Mouse (Mus musculus) gastrocnemius, postnatal 25 days (tissue): ENCODE measurements around the gene Cblc. TPM values are rescaled to one million over a fixed set of nuclear protein-coding genes. Genes with fewer than 3 reads are reported as not detected.
A peak's percentile ranks its signal among the peaks of the same experiment; 100 is the strongest.

Source experiments
- DNase-seq: peaks from one replicate; pipeline ENCODE4 v3.0.0; 2022
- total RNA-seq, 2 experiments: library from RNA; stranded (reverse); gene quantifications; 1 replicate in 1 of 2; 2 replicates in 1 of 2; pipeline ENCODE4 v1.2.3; 2021

The Cblc gene
- total RNA-seq, 2 experiments from 2014 or later, result not detected

DNA sequence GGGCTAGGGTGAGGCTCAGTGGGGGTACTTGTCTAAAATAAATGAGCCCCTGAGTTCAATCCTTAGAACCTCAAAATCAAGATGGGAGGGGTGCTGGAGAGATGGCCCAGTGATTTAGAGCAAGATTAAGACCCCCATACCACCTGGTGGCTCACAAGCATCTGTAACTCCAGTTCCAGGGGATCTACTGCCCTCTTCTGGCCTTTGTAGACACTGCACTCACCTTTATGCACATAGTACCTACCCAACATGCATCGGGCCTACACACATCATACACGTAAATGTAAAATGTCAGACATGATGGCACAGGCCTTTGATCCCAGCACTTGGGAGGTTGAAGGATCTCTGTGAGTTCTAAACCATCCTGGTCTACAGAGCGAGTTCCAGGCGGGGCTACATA, 14.0 kb downstream of the Cblc start:
- no peak for DNase-seq

DNA sequence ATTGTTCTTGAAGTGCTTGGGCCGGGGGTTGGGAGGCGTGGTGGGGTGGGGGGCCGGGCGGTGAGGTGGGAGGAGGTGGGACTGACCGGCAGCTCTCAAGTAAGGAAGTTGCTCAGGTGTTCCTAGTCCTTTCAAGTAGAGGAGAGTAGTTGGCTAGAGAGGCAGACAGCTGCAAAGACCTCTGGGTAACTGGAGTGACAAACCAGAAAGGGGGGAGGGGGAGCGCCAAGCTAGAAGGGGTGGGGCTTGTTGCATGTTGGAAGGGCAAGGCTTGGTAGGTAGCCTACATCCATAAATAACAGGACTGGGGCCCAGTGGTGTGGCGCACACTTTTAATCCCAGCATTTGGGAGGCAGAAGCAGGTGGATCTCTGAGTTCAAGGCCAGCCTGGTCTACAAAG, 14.9 kb downstream of the Cblc start:
- no peak for DNase-seq

DNA sequence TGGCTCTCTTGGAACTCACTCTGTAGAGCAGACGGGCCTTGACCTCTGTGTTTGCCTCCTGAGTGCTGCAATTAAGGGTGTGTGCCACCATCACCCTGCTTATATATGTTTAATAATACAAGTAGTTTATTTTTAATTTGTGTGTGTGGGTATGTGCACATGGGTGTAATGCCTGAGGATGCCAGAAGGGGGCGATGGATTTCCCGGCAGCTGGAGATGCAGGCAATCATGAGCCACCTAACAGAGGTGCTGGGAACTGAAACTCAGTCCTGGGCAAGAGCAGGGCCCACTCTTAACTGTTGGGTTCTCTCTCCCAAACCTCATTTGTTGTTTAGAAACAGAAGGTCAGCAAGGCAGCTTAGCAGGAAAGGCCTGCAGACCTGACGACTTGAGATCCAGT, 16.7 kb downstream of the Cblc start:
- no peak for DNase-seq

DNA sequence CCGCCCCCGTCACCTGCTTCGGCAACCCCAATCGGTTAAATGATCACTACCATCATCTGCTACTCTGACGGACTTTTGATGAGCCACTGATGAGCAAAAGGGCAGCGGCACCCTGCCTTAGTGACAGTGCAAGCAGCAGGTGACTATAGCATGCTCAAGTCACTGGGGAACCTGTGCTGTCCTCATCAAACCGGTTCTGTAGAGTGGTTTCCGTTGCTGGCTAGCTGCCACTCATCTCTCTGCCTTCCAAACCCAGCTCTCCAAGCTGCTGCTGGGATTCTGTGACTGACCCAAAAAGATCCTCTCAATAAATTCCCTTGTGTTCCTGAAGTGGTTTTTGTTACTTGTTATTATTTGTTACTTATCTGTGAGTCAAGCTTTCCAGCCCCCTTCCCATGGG, 18.0 kb downstream of the Cblc start:
- no peak for DNase-seq

DNA sequence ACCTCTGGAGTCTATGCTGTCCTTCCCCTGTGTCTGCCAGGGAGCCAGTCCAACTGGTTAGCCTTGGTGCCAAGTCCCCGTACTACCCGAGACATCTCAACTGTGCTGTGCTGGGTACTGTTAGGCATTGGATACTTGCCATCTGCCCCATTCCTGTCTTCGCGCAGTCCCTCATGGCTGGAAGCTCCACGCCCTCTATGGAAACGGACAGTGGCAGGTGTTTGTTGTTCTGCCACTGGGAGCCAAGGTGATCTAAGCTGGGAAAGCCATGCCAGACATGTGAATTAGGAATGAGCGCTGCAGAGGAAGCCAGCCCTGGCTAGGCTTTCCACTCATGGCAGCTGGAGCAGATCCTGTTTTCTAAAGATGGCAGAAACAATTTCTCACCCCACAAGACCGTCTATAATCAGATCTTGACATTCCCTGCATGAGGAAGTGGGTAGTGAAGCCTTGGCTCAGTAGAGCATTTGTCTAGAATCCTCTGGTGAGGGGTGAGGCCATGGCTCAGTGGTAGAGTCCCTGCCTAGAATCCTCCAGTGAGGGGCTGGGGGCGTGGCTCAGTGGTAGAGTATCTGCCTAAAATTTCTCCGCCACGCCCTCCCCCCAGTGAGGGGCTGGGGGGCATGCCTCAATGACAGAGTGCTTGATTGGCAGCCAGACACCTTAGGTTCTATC, 19.4 kb downstream of the Cblc start:
- DNase-seq, result peak; percentile 85

DNA sequence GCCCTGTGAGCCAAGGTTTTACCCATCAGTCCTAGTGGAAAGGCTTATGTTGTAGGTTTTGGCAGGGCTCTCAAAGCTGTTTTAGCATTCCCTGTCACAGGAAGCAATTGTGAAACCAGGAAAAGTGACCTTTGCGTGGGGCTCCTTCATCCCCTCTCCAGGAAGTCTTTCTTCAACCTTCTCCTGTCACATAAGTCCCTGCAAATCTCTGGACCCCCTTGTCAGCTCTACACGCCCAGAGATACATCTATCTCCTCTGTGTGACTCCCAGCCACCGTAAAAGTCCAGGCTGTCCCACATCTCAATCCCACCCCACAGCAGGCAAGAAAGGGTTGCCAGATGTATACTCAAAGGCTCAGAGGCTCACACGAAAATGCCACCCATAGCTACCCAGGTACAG, 24.9 kb downstream of the Cblc start:
- DNase-seq, result no peak

DNA sequence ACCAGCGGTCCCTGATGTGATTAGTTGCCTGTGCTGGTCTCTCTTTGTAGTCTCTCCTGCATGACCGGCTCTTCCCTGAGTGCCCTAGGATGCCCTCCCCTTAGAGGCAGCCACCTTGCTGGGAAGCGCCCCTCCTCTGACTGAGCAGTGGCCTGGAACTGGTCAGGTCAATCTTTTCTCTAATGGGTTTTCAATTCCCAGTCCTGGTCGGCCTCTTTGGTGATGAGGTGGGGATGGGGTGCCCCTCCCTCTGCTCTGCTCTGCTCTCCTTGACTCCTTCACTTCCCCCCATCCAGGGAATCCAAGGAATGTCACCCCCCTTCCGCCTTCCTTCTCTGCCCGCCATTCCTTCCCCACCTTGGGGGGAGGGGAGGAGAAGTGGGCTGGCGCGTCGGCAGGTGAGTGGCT, 25.6 kb downstream of the Cblc start, which contains the start of gene Bcam:
Bcam (minus strand) TSS at position 33 of the 408 bp plus-strand sequence.
- DNase-seq, result no peak

DNA sequence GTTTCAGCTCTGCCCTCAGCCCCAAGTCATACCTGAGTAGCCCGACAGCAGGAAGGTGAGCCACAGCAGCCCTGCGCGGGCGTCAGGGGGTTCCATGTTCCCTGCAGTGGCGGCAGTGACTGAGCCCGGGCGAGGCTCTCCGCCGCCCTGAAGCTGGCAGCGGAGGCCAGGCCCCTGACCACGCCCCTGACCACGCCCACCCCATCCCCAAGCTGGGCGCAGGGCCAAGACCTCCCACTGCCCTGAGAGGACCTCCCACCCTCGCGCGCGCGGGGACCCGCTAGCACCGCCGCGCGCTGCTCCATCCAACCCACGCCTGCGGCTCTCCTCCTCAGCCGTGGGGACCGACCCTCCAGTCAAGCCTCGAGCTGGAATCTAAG, 26.2 kb downstream of the Cblc start:
- peak; percentile 81 for DNase-seq

DNA sequence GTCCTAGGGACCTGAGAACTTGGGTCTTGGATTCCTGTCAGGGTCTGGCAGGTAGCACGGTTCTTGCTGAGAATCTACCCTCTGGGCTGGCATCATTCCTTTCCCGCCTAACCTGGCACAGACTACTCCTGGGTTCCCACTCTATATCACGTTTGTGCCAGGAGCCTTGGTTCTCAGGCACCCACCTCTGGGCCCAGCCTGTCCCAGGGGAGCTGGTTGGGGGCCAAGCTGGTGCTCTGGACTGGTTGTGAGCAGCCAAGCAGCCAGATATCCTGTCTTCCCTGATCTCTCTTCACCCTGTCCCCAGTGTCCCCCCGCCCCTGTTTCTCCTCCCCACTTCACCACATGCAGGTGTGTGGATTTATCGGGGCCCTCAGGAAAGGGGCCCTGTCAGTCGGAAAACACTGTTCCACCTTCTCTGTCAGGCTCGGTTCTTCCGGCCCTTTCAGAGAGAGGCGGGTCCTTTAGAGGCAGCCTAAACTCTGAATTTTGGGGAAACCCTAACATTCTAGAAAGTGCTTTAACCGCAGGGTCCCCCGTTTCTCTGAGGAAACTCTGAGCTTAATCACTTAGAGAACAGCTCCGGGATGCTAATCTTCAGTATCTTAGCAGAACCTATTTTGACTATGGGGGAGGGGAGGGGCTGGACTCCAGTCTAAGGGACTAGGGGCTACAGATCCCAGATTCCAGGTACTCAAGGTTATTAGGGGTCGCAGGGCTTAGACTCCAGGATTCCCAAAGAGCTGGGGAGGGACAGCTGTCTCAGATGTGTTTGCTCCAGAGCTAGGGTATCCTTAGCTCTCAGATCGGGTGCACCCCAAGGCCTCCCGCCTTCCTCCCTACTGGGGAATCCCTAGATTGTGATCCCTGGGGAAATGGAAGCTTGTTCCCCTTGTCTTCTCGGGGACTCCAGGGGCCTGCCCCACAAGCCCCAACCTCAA, 26.9 kb downstream of the Cblc start:
- DNase-seq, result no peak

DNA sequence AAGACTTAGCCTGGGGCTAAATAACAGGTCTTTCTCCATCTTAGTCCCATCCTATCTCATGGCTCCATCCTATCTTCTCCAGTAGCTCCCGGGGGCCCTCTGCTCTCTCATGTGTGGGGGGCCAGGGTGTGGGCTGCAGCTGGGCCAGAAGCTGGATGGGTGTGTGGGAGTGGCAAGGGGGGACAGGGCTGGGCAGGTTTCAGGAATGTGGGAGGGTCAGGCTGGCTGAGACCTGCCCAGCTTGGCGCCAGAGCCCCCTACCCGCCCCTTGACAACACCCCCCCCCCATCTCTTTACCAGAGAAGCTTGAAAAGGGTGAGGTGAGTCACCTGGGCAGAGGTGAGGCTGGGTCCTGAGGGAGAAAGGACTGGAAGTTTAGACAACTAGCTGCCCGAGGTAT, 27.6 kb downstream of the Cblc start:
- no peak for DNase-seq

DNA sequence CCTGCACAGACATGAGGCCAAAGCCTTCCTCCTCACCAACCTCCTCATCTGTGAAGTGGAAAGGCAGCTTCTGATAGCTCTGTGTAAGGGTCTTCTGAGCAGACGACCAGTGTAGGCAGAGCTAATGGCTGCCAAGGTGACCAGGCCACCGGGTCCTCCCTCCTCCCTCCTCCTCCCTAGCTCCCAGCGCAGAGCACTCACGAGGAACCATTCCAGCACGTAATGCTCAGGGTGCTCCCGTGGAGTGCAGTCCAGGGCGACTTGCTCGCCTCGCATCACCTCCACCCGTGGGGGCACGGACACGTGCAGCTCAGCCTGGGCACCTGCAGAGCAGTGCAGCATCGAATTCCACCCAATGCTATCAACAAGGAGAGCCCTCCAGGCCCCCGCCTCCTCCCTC, 28.4 kb downstream of the Cblc start:
- DNase-seq, result no peak

DNA sequence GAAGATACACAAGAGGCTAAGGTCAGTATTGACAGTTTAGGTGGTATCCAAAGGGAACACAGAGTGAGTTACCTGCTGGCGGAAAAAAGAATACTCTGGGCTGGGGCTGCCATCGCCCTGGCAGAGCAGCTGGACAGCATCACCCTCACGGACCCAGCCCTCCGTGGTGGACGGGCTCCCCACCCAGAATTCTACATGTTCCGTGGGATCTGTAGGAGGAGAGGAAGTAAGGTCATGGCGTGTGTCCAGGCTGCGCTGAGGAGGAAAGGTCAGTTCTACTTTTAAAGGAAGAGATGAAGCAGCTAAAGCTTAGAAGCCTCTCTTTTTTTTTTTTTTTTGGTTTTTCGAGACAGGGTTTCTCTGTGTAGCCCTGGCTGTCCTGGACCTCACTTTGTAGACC, 32.0 kb downstream of the Cblc start:
- DNase-seq, result no peak

DNA sequence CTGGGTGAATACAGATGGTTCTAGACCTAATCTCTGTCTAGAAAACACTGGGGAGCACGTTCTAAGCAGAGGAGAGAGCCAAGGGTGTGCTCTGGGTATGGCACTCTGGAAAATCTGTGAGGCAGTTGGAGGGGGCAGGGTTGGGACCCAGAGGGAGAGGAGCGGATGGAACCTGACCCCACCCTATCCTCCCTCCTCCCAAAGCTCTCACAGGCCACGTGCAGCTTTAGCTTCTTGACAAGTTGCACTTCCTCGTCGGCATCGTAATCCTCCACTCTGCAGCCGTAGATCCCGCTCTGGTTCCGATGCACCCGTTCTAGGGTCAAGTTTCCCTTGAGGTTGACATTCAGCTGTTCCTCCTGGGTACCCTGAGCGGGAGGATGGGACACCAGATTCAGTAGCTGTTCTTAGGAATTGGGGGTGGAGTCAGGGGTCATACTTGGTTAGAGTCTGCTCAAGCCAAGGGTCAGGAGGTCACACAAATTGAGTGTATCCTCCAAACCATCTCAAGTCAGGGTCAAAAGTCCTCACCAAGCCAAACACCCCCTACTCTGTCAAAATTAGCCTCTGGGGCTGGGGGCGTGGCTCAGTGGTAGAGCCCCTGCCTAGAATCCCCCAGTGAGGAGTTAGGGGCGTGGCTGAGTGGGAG, 32.7 kb downstream of the Cblc start:
- no peak for DNase-seq

DNA sequence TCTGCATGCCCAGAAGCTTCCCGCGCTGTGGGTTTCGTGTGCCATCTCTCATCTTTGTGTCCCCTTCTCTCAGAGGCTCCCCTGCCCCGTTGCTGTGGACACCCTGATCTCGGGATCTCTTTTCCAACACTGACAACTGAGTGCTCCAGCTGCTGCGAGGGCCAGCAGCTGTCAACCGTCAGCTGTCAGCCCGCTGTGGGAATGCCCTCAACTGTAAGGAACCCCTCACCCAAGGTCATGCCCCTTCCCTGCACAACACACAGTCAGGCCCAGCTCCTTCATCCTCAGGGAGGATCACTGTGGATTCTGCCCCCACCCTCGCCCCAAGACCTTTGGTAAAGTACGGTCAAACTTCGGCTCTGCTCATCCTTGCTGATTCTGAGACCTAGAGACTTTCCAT, 34.3 kb downstream of the Cblc start:
- DNase-seq, result no peak

DNA sequence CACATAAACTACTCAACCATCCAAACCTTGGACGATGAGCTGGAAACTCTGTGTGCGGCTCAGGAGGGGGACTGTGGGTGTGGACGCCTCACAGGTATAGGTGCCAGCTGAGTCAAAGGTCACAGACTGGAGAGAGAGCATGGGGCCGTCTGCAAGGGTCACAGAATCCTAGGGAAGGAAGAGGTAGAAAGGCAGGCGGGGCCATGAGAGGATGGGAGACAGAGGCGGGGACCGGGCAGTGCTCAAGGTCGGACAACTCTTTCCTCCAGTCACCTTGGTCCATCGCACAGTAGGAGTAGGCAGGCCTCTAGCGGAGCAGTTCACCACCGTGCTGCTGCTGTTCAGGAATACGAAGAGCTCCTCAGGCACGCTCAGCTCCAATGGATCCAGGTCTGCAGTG, 36.6 kb downstream of the Cblc start:
- no peak for DNase-seq

DNA sequence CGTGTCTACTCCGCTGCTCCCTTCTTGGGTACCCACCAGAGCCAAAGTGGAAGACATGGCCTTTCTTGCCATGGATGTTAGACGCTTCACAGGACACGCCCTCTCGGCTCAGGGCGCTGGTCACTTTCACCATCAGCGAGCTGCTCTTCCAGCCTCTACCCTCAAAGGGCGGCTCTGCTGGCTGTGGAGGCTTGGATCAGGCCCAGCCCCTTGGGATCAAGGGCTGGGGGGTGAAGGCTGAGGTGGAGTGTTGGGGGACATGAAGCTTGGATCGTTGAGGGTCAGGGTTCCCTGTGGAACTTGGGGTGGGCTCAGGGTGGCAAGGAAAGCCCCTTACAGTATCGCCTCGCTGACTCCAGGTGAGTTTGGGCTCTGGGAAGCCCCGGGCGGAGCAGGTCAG, 38.0 kb downstream of the Cblc start:
- DNase-seq, result no peak

DNA sequence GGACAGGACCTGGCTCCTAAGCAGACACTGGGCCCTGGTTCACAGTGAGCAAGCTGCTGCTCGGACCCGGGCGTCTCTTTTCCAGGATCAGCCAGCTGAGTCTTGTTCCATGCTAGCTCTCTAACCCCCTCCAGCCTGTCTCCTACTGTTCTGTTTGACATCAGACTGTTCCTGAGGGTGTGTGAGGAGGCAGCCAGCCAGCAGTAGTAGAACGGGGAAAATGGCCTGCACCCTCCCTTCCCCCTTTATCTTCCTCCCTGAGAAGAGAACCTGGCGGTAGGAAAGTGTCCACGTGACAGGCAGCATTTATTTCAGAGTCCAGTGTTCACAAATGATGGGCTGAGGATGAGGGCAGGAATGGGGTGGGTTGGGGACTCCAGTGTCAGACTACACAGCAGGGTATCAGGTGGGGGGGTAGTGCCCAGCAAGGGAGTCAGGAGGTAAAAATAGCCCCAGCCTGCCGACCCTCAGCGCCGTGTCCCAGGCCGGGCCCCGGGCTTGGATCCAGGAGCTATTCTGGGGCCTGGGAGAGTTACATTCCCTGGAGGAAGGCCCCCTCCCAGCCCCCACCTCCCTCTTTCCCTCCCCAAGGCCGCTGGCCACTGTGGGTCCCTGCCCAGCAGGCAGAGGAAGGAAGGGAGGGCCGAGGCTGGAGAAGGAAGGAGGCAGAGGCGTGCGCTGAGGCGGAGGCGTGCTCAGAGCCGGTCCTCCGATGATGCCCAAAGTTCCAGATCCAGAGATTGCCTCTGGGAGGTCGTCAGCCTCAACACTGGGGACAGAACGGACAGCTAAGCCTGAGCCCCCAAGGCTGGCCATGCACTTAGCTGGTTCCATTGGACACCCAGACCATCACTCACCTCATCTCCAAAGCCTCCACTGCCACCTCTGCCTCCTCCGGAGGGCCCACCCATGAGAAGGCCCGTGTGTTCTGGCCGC, 40.5 kb downstream of the Cblc start:
- peak; percentile 90 for DNase-seq

DNA sequence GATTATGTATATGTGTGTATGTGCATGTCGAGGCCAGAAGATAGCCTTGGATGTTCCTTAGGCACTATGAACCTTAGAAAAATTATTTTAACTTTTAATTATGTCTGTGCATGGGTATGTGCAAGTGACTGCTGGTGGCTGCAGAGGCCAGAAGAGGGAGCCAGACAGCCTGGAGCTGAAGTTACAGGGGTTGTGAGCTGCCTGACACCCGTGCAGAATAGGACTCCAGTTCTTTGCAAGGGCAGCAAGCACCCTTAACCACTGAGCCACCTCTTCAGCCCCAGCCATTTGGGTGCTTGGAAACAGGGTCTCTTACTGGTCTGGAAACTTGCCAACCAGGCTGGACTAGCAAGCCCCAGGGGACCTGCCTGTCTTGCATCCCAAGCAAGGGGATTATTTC, 41.6 kb downstream of the Cblc start:
- no peak for DNase-seq

DNA sequence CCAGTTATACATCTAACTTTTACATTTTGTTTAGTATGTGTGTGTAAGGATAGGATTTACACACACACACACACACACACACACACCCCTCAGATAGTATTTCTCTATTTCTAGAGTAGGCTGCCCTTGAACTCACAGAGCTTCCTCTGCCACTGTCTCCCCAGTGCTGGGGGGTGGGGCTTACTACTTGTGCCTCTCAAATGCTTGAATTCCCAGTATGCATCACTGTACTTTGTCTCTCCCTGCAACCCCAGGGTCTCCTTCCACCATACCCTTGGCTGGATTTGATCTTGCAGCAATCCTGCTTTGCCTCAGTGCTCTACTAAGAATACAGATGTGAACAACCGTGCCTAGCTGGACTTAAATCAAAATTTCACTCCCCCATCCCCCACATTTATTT, 42.5 kb downstream of the Cblc start:
- DNase-seq, result no peak

DNA sequence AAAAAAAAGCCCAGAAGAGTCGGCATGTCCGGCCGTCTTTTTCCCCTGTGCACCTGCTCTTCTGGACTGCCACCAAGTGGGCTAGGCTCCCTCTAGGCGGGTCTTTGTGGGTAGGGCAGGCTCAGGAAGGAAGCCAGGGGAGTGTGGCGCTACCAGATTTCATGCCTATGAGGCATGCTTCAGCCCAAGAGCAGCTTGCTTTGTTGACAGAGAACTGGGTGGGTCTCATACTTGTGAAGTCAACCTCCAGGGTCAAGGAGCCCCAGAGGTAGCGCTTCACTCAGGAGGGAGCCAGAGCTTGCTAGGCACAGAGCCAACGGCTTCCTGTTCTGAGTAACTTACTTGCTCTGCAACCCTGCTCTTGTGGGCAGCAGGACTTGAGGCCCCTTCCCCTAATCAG, 43.0 kb downstream of the Cblc start:
- DNase-seq, result peak; percentile 52

DNA sequence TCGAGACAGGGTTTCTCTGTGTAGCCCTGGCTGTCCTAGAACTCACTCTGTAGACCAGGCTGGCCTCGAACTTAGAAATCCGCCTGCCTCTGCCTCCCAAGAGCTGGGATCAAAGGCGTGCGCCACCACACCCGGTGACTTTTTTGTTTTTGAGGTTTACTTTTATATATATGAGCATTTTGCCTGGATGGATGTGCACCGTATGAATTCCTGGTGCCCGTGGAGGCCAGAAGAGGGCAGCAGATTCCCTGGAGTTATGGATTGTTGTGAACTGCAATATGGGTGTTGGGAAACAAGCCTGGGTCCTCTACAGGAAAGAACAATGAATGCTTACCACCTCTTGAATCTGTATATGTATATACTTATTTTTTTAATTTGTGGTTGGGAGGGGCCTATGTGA, 44.0 kb downstream of the Cblc start:
- no peak for DNase-seq

DNA sequence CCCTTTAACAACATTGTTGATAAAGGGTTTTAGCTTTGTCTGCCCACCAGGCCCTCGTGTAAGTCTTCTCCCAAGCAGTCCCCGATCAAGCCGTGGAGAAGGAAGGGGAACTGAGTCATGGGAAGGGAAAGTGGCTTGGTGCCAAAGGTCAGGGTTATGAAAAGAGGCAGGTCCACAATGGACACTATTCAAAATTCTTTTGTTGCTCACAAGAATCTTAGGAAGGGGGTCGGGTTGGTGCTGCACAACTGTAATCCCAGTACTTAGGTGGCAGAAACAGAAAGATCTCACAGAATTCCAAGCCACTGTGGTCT, 45.6 kb downstream of the Cblc start:
- DNase-seq, result no peak
